Mouse (Mus musculus) left cerebral cortex, adult 18-20 months (tissue): ENCODE measurements around the gene Rhot2. TPM values are rescaled to one million over a fixed set of nuclear protein-coding genes. Genes with fewer than 3 reads are reported as not detected.
A peak's percentile ranks its signal among the peaks of the same experiment; 100 is the strongest.
"Not testable (repeated sequence)": the region's sequence is repeated elsewhere in the genome, so short reads cannot be mapped to it uniquely, and the experiment has no call there.

Source experiments
- DNase-seq, 2 experiments: peaks; one replicate each; pipeline ENCODE4 v3.0.0; 2021 to 2022; ENCODE audit warnings: low spot score in 2 of 2, mixed read lengths in 1 of 2
- total RNA-seq, 2 experiments: library from RNA; stranded (reverse); gene quantifications; 2 replicates each; pipeline ENCODE4 v1.2.3; 2021

Gene Rhot2
- total RNA-seq, 2 experiments from 2014 or later = 89.5 to 92.8 TPM

DNA sequence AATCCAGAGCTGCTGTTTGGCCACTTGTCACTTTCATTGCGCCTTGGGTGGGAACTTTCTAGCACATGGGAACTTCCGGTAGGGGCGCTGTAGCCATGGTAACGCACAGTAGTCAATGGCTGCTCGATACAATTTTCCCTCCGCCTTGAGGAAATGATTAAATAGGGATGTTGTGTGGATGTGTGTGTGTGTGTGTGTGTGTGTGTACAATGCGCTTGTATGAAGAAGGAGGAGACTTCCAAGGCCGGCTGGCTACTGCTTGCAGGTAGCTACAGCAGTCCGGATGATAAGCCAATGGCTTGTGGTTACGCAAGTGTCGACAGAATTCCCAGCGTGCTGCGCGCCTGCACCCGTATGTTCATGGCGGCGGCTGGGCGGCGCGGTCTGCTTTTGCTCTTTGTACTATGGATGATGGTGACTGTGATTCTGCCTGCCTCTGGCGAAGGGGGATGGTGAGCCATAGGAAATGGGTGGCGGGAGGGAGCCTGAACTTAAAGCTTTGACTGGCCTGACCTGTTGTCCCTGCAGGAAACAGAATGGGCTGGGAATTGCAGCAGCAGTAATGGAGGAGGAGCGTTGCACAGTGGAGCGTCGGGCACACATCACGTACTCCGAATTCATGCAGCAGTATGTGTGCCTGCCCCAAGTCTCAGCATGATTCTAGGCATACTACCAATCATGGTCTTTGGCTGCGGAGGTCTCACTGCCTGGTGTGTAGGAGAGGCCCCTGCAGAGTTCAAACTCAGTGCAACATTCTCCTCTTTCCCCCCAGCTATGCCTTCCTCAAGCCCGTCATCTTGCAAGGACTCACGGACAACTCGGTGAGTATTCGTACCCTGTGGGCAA is 15.7 kb downstream of the Rhot2 start, which contains the start of gene Jmjd8:
Gene Jmjd8 (plus strand): TSS at position 156 of the 846 bp plus-strand sequence.
- peak; percentile 80 to 88 for DNase-seq

GRCm38 (mm10) chr17:25828223-25828594 is 16.4 kb downstream of the Rhot2 start:
- no peak for DNase-seq

DNA sequence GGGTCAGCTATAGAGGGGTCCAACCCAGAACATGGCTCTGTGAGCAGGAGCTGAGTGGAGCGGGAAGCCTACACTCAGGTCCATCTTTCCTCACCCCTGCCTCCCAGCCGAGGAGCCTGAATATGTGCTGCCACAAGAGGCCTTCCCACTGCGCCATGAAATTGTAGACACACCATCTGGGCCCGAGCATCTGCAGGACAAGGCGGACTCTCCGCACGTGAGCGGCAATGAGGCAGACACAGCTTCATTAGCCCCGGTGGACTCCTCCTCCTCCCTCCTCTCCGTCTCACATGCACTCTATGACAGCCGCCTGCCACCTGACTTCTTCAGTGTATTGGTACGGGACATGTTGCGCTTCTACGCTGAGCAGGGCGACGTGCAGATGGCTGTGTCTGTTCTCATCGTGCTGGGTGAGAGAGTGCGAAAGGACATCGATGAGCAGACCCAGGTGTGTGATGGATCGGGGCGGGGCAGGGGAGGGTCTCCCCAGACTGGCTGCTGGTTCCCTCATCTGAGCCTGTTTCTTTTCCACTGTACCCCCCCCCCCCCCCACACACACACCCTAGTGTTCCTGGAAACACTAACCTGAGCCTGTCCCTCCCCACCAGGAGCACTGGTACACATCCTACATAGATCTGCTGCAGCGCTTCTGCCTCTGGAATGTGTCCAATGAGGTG is 17.0 kb downstream of the Rhot2 start:
- DNase-seq = no peak

GRCm38 (mm10) chr17:25827011-25827410 is 17.6 kb downstream of the Rhot2 start:
- no peak for DNase-seq

GRCm38 (mm10) chr17:25825984-25826570 is 18.6 kb downstream of the Rhot2 start:
- DNase-seq = no peak

DNA sequence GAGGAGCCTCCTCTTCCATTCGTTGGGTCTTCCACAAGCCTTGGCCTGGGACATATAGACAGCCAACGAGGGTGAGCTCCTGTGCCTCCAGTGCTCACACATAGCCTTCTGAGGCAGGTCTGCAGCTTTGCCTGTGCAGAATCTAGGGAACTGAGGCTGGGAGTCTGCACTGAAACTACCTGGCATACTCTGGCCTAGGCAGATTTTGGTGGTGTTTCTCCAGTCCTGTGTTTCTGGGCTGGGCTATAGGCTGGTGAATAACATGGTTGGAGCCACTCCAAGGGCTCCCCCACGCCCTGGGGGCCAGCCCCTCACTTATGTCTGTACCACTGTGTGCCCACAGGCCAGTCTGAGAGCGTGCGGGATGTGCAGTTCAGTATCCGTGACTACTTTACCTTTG is 19.3 kb downstream of the Rhot2 start:
- DNase-seq = no peak

GRCm38 (mm10) chr17:25824362-25825142 is 20.1 kb downstream of the Rhot2 start:
- no peak for DNase-seq

DNA sequence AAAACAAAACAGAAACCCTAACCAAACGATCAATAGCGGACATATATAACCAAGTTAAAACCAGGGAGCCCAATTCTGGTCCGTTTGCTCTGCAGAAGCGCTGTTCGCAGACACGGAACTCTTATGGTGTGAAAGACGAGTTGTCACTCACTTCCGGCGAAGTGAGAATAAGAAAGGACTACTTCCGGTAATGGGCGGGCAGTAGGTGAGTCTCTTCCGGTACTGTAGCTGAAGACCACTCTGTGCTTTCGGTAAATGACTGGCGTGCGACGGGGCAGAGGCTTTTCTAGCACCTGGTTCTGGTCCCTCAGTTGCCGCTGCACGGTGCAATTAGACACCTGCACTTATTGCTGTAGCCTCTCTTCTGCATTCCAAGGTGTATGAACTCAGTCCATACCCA is 21.2 kb downstream of the Rhot2 start, which contains the start of gene Wdr24:
Gene Wdr24 (plus strand): TSS at position 176 of the 400 bp plus-strand sequence.
- DNase-seq = peak; percentile 71 to 80

- no peak for DNase-seq
Measured at GRCm38 (mm10) chr17:25818851-25819780, 25.5 kb downstream of the Rhot2 start.

DNA sequence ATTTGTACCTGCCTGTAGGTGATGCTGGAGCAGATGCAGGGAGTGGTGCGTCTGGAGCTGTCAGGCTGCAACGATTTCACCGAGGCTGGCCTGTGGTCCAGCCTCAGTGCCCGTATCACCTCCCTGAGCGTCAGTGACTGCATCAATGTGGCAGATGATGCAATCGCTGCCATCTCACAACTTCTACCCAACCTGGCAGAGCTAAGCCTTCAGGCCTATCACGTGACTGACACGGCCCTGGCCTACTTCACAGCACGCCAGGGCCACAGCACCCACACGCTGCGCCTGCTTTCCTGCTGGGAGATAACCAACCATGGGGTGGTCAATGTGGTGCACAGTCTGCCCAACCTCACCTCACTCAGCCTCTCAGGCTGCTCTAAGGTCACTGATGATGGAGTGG is 27.0 kb downstream of the Rhot2 start:
- no peak for DNase-seq

- DNase-seq = peak; percentile 87 to 93
Measured at GRCm38 (mm10) chr17:25813471-25813870, 31.2 kb downstream of the Rhot2 start.

GRCm38 (mm10) chr17:25810890-25811289 is 33.8 kb downstream of the Rhot2 start:
- no peak for DNase-seq

- DNase-seq = peak in 1 of 2 experiments; percentile 40
Measured at GRCm38 (mm10) chr17:25809606-25810340, 34.9 kb downstream of the Rhot2 start.

GRCm38 (mm10) chr17:25808789-25809605 is 35.7 kb downstream of the Rhot2 start, which contains the start of gene Fbxl16:
Gene Fbxl16, plus strand, starts transcription at chr17:25809085.
- DNase-seq = peak; percentile 86 to 95

GRCm38 (mm10) chr17:25808028-25808427 is 36.6 kb downstream of the Rhot2 start:
- DNase-seq = no peak

GRCm38 (mm10) chr17:25807452-25807851 is 37.2 kb downstream of the Rhot2 start:
- not testable (repeated sequence) for DNase-seq

DNA sequence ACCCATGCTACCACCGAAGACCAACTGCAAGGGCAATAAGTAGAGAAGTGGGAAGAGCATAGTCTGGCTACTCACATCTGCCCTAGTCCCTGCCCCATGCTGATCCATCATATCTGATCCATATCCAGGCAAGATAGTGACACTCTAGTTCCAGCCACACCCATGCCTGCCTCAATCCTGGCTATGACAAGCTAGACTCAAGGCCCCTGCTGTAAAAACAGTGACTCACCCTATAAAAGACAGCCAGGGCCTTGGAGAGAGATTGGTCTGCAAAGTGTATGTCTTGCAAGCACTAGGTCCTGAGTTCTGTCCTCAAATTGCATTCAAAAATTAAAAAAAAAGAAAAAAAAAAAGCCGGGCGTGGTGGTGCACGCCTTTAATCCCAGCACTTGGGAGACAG is 38.1 kb downstream of the Rhot2 start:
- DNase-seq = no peak

DNA sequence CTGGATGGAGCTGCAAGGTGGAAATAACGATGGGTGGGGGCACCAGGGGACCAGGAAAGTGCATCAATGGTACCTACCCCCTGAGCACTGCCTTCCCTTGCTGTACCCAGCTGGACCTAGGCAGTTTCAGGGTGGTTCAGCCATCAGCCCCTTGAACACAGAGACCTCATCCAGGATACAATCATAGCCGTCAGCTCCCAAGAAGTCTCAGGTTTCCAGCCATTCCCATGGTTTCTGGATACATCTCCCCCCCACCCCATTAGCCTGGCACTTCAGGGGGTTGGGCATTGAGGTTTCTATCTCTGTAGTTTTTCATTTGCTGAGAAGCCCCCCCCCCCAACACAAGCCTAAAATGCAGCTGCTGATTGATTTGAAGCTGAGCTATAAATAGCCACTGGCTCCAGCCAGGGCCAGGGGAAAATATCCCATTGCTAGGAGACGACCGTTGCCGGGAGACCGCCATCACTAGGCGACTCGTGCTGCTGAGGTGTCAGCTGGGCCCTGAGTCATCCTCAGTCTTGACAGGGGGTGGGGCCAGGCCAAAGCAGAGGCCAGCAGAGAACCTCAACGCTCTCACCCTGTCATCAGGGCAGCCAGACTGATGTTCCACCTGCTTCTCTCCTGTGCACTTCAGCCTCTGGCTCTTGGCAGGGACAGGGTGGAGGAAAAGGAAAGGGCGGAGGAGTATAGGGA is 41.7 kb downstream of the Rhot2 start:
- DNase-seq = peak; percentile 73 to 83
